Mouse (Mus musculus): ENCODE results near the gene Epas1.

DNA sequence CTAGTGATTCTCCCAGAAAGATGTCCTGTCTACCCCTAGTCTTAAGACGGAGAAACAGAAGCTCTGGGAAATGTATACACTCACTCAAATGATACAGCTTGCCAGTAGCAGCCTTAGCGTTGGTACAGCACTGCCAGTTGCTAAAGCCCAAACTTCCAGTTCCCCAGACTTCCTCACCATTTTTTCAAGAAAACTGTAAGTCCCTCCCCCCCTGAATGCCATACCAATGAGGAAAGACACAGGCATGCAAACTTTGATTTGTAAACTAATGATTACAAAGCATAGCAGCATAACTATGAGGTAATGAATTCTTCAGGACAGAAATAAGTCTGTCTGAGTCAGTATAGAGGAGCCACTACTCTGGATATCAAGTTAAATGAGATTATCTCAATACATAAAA is 124.2 kb downstream of the Epas1 start:
- TF ChIP-seq CTCF (IDR thresholded peaks at IDR 0.05; ENCODE audit: low read depth), result no peak
- no peak for TF ChIP-seq EP300 (IDR thresholded peaks at IDR 0.05; ENCODE audit: low read depth)

All from liver, embryonic 14.5 days (tissue).